15 mouse cellular contexts compared by ENCODE assay signal in genomic region chr5:72184437-72185100, GRCm38 (mm10). TPM values are rescaled to one million over a fixed set of nuclear protein-coding genes. Genes with fewer than 3 reads are reported as not detected.
A peak's percentile ranks its signal among the peaks of the same experiment; 100 is the strongest.
DNase-seq lines count a peak whose midpoint lies in the region; ATAC-seq lines count a peak whose summit lies in the region.
"Had no signal": no experiment of that assay in that cellular context is flagged by ENCODE, and none has a peak within 500 bp of the region (broad histone marks: within the 10 kb centered on the region; RNA-seq: fewer than 3 reads in every experiment).

No protein-coding gene starts in this region.

- no peaks in the 10 kb centered on the region for H3K36me3 ChIP-seq in midbrain, embryonic 11.5 days (ENCODE audit: control insufficient read depth, insufficient read depth, low read length)
- no peaks in the 10 kb centered on the region for H3K36me3 ChIP-seq in midbrain, embryonic 15.5 days (replicated peaks)
- H3K36me3 ChIP-seq in liver, embryonic 13.5 days = no peaks in the 10 kb centered on the region
- no peaks in the 10 kb centered on the region for H3K36me3 ChIP-seq in heart, embryonic 12.5 days
- H3K36me3 ChIP-seq: embryonic facial prominence, embryonic 12.5 days had no signal

- WGBS in midbrain, embryonic 11.5 days = 89% methylated on average over 13 of the region's 13 CpGs
- 86% methylated on average over 13 of the region's 13 CpGs for WGBS in midbrain, embryonic 15.5 days
- WGBS in liver, embryonic 13.5 days (ENCODE audit: insufficient replicate concordance) = 33% methylated on average over 13 of the region's 13 CpGs
- 81% methylated on average over 13 of the region's 13 CpGs for WGBS in heart, embryonic 12.5 days

- H3K9ac ChIP-seq in midbrain, embryonic 11.5 days (ENCODE audit: low read length) = no peak overlapping the region
- H3K9ac ChIP-seq in midbrain, embryonic 15.5 days = no peak overlapping the region
- peak overlapping the region; percentile 50 for H3K9ac ChIP-seq in liver, embryonic 13.5 days
- H3K9ac ChIP-seq in heart, embryonic 12.5 days = no peak overlapping the region
- H3K9ac ChIP-seq: embryonic facial prominence, embryonic 12.5 days; forebrain, embryonic 13.5 days had no signal

- H3K4me1 ChIP-seq in midbrain, embryonic 11.5 days (ENCODE audit: control insufficient read depth, insufficient read depth, low read length) = no peaks in the 10 kb centered on the region
- H3K4me1 ChIP-seq in midbrain, embryonic 15.5 days = no peaks in the 10 kb centered on the region
- peaks cover 62% of the 10 kb centered on the region for H3K4me1 ChIP-seq in liver, embryonic 13.5 days (replicated peaks)
- 0 out of 2 replicates have a peak, but pooled peaks cover 4% of the 10 kb centered on the region for H3K4me1 ChIP-seq in heart, embryonic 12.5 days (replicated peaks)
- H3K4me1 ChIP-seq: embryonic facial prominence, embryonic 12.5 days; forebrain, embryonic 13.5 days had no signal

- DNase-seq in midbrain, embryonic 11.5 days (ENCODE audit: low spot score, missing footprints) = peak; percentile 35
- DNase-seq in liver, embryonic 13.5 days = peak; percentile 20
- no peak for DNase-seq in cerebellum, adult 9-10 months
- DNase-seq in cerebellum, adult 11-12 months = no peak
- DNase-seq: cerebellum, adult 8-10 months; heart, postnatal 4 days; kidney, adult 11 months; layer of hippocampus, postnatal 36 days; retina, postnatal 1 day had no signal

- H3K4me2 ChIP-seq in midbrain, embryonic 11.5 days = no peak overlapping the region
- H3K4me2 ChIP-seq in midbrain, embryonic 15.5 days = no peak overlapping the region
- peak overlapping the region; percentile 72 for H3K4me2 ChIP-seq in liver, embryonic 13.5 days
- no peak overlapping the region for H3K4me2 ChIP-seq in heart, embryonic 12.5 days
- H3K4me2 ChIP-seq: embryonic facial prominence, embryonic 12.5 days; forebrain, embryonic 13.5 days had no signal

- no peak for ATAC-seq in midbrain, embryonic 11.5 days (ENCODE audit: low FRiP score)
- no peak for ATAC-seq in midbrain, embryonic 15.5 days (replicated peaks)
- ATAC-seq in common myeloid progenitor, adult 5-6 weeks (replicated peaks; ENCODE audit: low read depth, poor library complexity, severe bottlenecking) = peak; percentile 37
- peak; percentile 69 for ATAC-seq in liver, embryonic 13.5 days (ENCODE audit: low read depth)
- peak; percentile 24 for ATAC-seq in neutrophil, adult 5-6 weeks (ENCODE audit: extremely low read depth, insufficient number of reproducible peaks, low FRiP score, poor library complexity, severe bottlenecking)
- ATAC-seq in heart, embryonic 12.5 days (ENCODE audit: insufficient number of reproducible peaks, low FRiP score) = no peak
- ATAC-seq: forebrain, embryonic 13.5 days had no signal

- H3K9me3 ChIP-seq in midbrain, embryonic 11.5 days (ENCODE audit: control insufficient read depth, low read length) = no peaks in the 10 kb centered on the region
- no peaks in the 10 kb centered on the region for H3K9me3 ChIP-seq in midbrain, embryonic 15.5 days
- no peaks in the 10 kb centered on the region for H3K9me3 ChIP-seq in liver, embryonic 13.5 days (replicated peaks)
- no peaks in the 10 kb centered on the region for H3K9me3 ChIP-seq in heart, embryonic 12.5 days (replicated peaks)
- H3K9me3 ChIP-seq: embryonic facial prominence, embryonic 12.5 days; forebrain, embryonic 13.5 days had no signal

- H3K4me3 ChIP-seq in midbrain, embryonic 11.5 days (ENCODE audit: low read depth, low read length) = no peak overlapping the region
- H3K4me3 ChIP-seq in midbrain, embryonic 15.5 days = no peak overlapping the region
- H3K4me3 ChIP-seq in liver, embryonic 13.5 days (replicated peaks) = peak overlapping the region; percentile 42
- no peak overlapping the region for H3K4me3 ChIP-seq in heart, embryonic 12.5 days
- H3K4me3 ChIP-seq: embryonic facial prominence, embryonic 12.5 days; forebrain, embryonic 13.5 days had no signal

- no peak overlapping the region for H3K27ac ChIP-seq in midbrain, embryonic 11.5 days (ENCODE audit: low read depth, low read length)
- H3K27ac ChIP-seq in midbrain, embryonic 15.5 days = no peak overlapping the region
- peak overlapping the region; percentile 89 for H3K27ac ChIP-seq in liver, embryonic 13.5 days
- H3K27ac ChIP-seq in heart, embryonic 12.5 days (ENCODE audit: poor library complexity, severe bottlenecking) = no peak overlapping the region
- H3K27ac ChIP-seq: embryonic facial prominence, embryonic 12.5 days; forebrain, embryonic 13.5 days had no signal

- H3K27me3 ChIP-seq in midbrain, embryonic 11.5 days (ENCODE audit: control insufficient read depth, insufficient read depth, low read length) = no peaks in the 10 kb centered on the region
- no peaks in the 10 kb centered on the region for H3K27me3 ChIP-seq in midbrain, embryonic 15.5 days (replicated peaks)
- H3K27me3 ChIP-seq in liver, embryonic 13.5 days = no peaks in the 10 kb centered on the region
- no peaks in the 10 kb centered on the region for H3K27me3 ChIP-seq in heart, embryonic 12.5 days (replicated peaks)
- H3K27me3 ChIP-seq: embryonic facial prominence, embryonic 12.5 days; forebrain, embryonic 13.5 days had no signal

RNA-seq across cellular contexts. Expression of gene Commd8, which starts 16.6 kb away (rescaled TPM):
- 210 and 233 TPM in 2 replicates for polyA plus RNA-seq in midbrain, embryonic 11.5 days (2014; fragmentation: Nextera tagmentation; extraction: Ambion mirVana)
- polyA plus RNA-seq in midbrain, embryonic 15.5 days (2015; fragmentation: Nextera tagmentation; extraction: Ambion mirVana) = 126 and 133 TPM in 2 replicates
- 53.5 and 66.8 TPM in 2 replicates for total RNA-seq in common myeloid progenitor, adult 5-6 weeks (2017)
- polyA plus RNA-seq in liver, embryonic 13.5 days (2015; fragmentation: Nextera tagmentation; extraction: Ambion mirVana) = 78.7 and 98.3 TPM in 2 replicates
- total RNA-seq in neutrophil, adult 5-6 weeks (2017) = 71.8 and 82.5 TPM in 2 replicates
- polyA plus RNA-seq in heart, embryonic 12.5 days (2016; fragmentation: Nextera tagmentation; extraction: Ambion mirVana) = 124 and 127 TPM in 2 replicates

Comparison
In these comparisons a context has a peak if more than half of its experiments do, and no peak if none do; other contexts are left out.
1. ATAC-seq: peak in common myeloid progenitor, adult 5-6 weeks (single experiment), liver, embryonic 13.5 days (single experiment) and neutrophil, adult 5-6 weeks (single experiment); none in midbrain, embryonic 11.5 days (single experiment), midbrain, embryonic 15.5 days (single experiment) and heart, embryonic 12.5 days (single experiment).
2. DNase-seq: peak in midbrain, embryonic 11.5 days (single experiment) and liver, embryonic 13.5 days (single experiment); none in cerebellum, adult 9-10 months (single experiment) and cerebellum, adult 11-12 months (single experiment).